Mouse (Mus musculus): ENCODE results near the gene Ccer2.
A peak's percentile ranks its signal among the peaks of the same experiment; 100 is the strongest.

Gene Ccer2

GRCm38 (mm10) chr7:28792391-28793185 is 36.6 kb downstream of the Ccer2 start:
- no peak for DNase-seq

DNA sequence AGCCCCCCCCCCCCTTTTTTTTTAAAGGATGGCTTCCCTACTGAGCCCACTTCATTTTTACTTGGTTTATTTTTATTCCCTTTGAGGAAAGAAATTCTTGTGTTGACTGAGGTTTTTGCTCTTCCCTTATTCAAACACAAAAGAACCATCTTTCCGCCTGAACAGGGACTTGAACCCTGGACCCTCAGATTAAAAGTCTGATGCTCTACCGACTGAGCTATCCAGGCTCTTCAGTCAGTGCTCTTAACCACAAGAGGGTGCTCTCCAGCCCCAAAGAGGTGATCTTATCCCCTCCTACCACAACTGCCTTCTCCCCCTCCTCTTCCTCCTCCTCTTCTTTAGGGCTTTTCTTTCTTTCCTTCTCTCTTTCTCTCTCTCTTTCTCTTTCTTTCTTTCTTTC is 37.9 kb downstream of the Ccer2 start:
- no peak for DNase-seq

GRCm38 (mm10) chr7:28794496-28794895 is 38.5 kb downstream of the Ccer2 start:
- DNase-seq = no peak

- DNase-seq = no peak
Measured at GRCm38 (mm10) chr7:28795832-28796231, 39.9 kb downstream of the Ccer2 start.

GRCm38 (mm10) chr7:28796562-28796975 is 40.6 kb downstream of the Ccer2 start:
- DNase-seq = peak; percentile 87

DNA sequence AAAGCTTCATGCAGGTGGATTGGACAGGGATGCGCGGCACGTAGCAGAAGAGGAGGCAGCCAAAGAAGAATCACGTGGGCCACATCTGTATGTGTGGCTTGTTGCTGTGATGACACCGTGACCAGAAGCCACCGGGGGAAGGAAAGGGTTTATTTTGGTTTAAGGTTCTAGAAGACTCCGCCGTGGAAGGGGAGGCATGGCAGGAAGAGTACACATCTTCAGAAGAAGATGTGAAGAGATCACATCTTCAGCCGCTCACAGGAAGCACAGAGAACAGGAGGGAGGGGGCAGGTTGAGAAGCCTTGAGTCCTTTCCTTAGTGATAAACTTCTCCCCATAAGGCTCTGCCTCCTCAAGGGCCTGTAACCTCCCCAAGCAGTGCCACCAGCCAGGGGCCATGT is 44.0 kb downstream of the Ccer2 start:
- DNase-seq = no peak

DNA sequence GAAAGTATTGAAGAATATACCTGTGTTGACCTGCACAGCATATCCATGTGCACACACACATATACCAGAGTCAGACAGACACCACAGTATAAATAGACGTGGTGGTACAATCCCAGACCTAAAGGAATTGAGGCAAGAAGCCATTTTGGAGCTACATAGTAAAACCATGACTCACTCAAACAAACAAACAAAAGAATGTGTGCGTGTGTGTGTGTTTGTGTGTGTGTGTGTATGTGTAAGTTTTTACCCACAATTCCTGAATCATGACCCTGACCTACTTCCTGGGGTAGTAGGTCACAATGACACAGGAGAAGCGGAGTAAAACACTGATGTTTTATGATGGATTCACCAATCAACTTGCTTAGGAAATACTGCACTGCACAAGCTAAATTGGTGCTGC is 45.5 kb downstream of the Ccer2 start:
- no peak for DNase-seq

DNA sequence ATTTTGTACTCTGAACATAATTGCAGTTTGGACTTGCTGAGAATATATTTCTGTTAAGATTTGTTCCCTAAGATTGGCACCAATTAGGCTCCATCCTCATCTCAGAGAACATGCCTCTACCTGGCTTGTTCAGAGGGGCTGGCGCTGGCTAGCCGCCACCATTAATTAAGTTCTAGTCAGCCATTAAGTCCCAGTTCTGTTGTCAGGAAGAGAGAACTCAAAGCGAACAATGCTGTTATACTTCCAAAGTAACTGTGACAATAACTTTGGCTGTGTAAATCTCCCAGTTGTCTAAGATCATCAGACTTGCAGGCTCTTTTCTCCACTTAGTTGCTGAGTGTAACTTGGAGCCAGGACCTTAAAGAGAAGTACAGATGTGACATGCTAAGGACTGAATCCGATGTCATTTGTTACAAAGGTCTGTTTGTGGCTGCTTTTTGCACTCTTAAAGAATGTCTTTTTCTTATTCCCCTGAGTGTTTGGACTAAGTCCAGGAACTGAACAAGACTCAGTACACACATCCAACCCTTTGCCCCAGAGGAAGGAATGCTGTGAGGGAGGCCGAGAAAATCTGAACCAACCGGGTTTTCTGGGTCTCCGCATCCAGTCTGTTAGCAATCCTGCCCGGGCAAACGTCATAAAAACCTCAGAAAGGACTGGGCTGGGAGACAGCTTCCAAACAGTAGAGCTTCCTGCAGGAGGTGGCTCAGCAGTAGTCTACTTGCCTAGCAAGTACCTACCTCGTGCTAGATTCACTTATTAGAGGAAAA is 46.1 kb downstream of the Ccer2 start:
- no peak for DNase-seq

- no peak for DNase-seq
Measured at GRCm38 (mm10) chr7:28802846-28803588, 47.0 kb downstream of the Ccer2 start.

DNA sequence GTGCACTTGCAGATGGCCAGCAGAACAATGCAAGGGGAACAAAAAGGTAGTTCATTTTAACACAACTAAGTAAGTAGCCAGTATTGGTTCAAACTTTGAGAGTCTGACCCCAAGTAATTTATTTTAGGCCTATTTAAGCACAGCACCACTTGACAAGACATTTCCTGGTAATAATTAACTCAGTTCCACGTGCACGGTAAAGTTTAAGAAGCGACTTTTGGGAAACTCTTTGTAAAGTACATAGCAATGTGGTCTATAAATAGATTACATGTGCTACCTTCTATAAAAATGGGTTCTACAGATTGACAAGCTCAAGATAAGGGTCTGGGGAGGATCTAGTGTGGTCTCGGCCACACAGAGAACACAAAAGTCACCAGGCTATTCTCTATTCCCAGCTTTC is 47.8 kb downstream of the Ccer2 start:
- no peak for DNase-seq

- peak; percentile 49 for DNase-seq
Measured at GRCm38 (mm10) chr7:28806869-28807268, 50.9 kb downstream of the Ccer2 start.

- DNase-seq = peak; percentile 65
Measured at GRCm38 (mm10) chr7:28807641-28808220, 51.8 kb downstream of the Ccer2 start.

DNA sequence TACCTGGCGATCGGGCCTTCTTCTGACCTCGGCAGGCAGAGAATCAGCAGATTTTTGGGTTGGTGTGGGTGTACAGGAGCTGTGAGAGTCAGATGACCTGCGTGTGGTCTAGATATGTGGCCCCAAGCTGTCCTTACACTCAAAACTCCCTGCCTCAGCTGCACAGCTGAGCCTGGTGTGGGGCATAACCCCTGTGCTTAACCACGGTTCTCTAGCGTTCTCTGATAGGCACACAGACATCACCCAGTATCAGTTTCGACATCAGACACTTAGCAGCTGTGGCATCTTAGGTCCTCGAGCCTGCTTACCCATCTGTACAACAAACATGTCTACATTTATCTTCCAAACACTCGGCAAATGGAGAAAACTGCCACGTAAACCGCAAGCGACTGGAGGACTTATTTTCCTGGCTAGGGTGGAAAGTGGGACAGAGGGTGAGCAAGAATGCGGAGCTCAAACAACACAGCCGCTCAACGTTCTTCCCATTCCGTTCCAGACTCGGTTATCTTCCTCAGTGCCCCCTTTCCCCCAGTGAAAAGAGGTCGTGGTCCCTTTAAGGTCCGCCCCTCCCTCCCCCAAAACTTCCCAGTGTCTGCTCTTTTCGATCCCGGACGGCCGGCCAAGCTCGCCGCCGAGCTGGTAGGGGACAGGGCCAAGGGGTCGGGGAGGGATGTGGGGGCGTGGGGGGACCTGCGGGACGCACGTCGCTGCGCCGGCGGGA is 52.4 kb downstream of the Ccer2 start, which contains the start of gene Hnrnpl:
TSS of gene Hnrnpl (plus strand) at position 321 of the 721 bp plus-strand sequence.
- peak; percentile 66 for DNase-seq

Data from cerebellum, adult 9-11 months (tissue).